12 mouse cellular contexts compared by ENCODE assay signal in genomic region chr13:63553436-63553835, GRCm38 (mm10). TPM values are rescaled to one million over a fixed set of nuclear protein-coding genes. Genes with fewer than 3 reads are reported as not detected.
DNase-seq lines count a peak whose midpoint lies in the region; ATAC-seq lines count a peak whose summit lies in the region.
"Had no signal": no experiment of that assay in that cellular context is flagged by ENCODE, and none has a peak within 500 bp of the region (broad histone marks: within the 10 kb centered on the region; RNA-seq: fewer than 3 reads in every experiment).

No protein-coding gene starts in this region.

- H3K4me3 ChIP-seq in forebrain, embryonic 11.5 days (ENCODE audit: low read depth, low read length) = no peak overlapping the region; the same call in 1 of the 2 replicates
- H3K4me3 ChIP-seq in forebrain, embryonic 16.5 days (replicated peaks; ENCODE audit: low read length) = no peak overlapping the region
- H3K4me3 ChIP-seq in forebrain, embryonic 12.5 days (replicated peaks) = 0 out of 2 replicates have a peak overlapping the region, but pooled peaks have one; percentile 2
- no peak overlapping the region for H3K4me3 ChIP-seq in limb, embryonic 15.5 days
- H3K4me3 ChIP-seq: erythroblast, embryonic 14.5 days; heart, adult 2 months; left cerebral cortex, adult 2 months had no signal

- H3K27me3 ChIP-seq in forebrain, embryonic 11.5 days (ENCODE audit: control insufficient read depth, insufficient read depth, low read length) = no peaks in the 10 kb centered on the region
- peaks cover 1% of the 10 kb centered on the region for H3K27me3 ChIP-seq in forebrain, embryonic 16.5 days (replicated peaks; ENCODE audit: control insufficient read depth, insufficient read depth, low read length)
- H3K27me3 ChIP-seq in forebrain, embryonic 12.5 days = peaks cover 23% of the 10 kb centered on the region
- no peaks in the 10 kb centered on the region for H3K27me3 ChIP-seq in limb, embryonic 15.5 days

- H3K9me3 ChIP-seq in forebrain, embryonic 11.5 days (ENCODE audit: control insufficient read depth, low read length) = no peaks in the 10 kb centered on the region
- no peaks in the 10 kb centered on the region for H3K9me3 ChIP-seq in forebrain, embryonic 16.5 days (ENCODE audit: control insufficient read depth, low read length)
- H3K9me3 ChIP-seq in forebrain, embryonic 12.5 days = no peaks in the 10 kb centered on the region
- no peaks in the 10 kb centered on the region for H3K9me3 ChIP-seq in limb, embryonic 15.5 days

- H3K4me2 ChIP-seq in forebrain, embryonic 11.5 days (ENCODE audit: low read depth, low read length, severe bottlenecking) = peak overlapping the region; percentile 29
- no peak overlapping the region for H3K4me2 ChIP-seq in forebrain, embryonic 16.5 days (ENCODE audit: low read length)
- H3K4me2 ChIP-seq in forebrain, embryonic 12.5 days = peak overlapping the region; percentile 34
- H3K4me2 ChIP-seq in limb, embryonic 15.5 days = 0 out of 2 replicates have a peak overlapping the region, but pooled peaks have one; percentile 12

- H3K9ac ChIP-seq in forebrain, embryonic 11.5 days (ENCODE audit: low read length) = peak overlapping the region; percentile 13; the same call in 1 of the 2 replicates
- no peak overlapping the region for H3K9ac ChIP-seq in forebrain, embryonic 16.5 days (replicated peaks; ENCODE audit: low read depth, low read length)
- no peak overlapping the region for H3K9ac ChIP-seq in forebrain, embryonic 12.5 days
- H3K9ac ChIP-seq in limb, embryonic 15.5 days = no peak overlapping the region

- WGBS in forebrain, embryonic 11.5 days = 21% methylated on average over 5 of the region's 5 CpGs
- WGBS in forebrain, embryonic 16.5 days = 21% methylated on average over 5 of the region's 5 CpGs
- 19% methylated on average over 5 of the region's 5 CpGs for WGBS in forebrain, embryonic 12.5 days
- WGBS in limb, embryonic 15.5 days = 65% methylated on average over 5 of the region's 5 CpGs

- H3K36me3 ChIP-seq in forebrain, embryonic 11.5 days (ENCODE audit: control insufficient read depth, insufficient read depth, low read length) = no peaks in the 10 kb centered on the region
- no peaks in the 10 kb centered on the region for H3K36me3 ChIP-seq in forebrain, embryonic 16.5 days (ENCODE audit: control insufficient read depth, insufficient read depth)
- peaks cover 5% of the 10 kb centered on the region; the same call in 1 of the 2 replicates for H3K36me3 ChIP-seq in forebrain, embryonic 12.5 days (replicated peaks)
- no peaks in the 10 kb centered on the region; the same call in 1 of the 2 replicates for H3K36me3 ChIP-seq in limb, embryonic 15.5 days

- peaks cover 52% of the 10 kb centered on the region for H3K4me1 ChIP-seq in forebrain, embryonic 11.5 days (replicated peaks; ENCODE audit: control insufficient read depth, insufficient read depth, low read length)
- peaks cover 60% of the 10 kb centered on the region for H3K4me1 ChIP-seq in forebrain, embryonic 16.5 days (replicated peaks; ENCODE audit: control insufficient read depth, insufficient read depth, low read length)
- H3K4me1 ChIP-seq in forebrain, embryonic 12.5 days = peaks cover 99% of the 10 kb centered on the region
- H3K4me1 ChIP-seq in limb, embryonic 15.5 days = peaks cover 81% of the 10 kb centered on the region

- no peak for DNase-seq in forebrain, embryonic 11.5 days (ENCODE audit: low spot score)
- peak; percentile 45 to 53 for DNase-seq in cerebellum, adult 18-20 months
- DNase-seq in gastrocnemius, postnatal 25 days = no peak
- no peak for DNase-seq in heart, adult 9 months (ENCODE audit: low spot score in 2 of 2)
- DNase-seq in kidney, postnatal 4 days = no peak
- DNase-seq: heart, adult 2 months; kidney, adult 18-20 months had no signal

- H3K27ac ChIP-seq in forebrain, embryonic 11.5 days (ENCODE audit: low read depth, low read length) = peak overlapping the region; percentile 83
- H3K27ac ChIP-seq in forebrain, embryonic 16.5 days (ENCODE audit: low read length) = no peak overlapping the region
- peak overlapping the region; percentile 68; the same call in 1 of the 2 replicates for H3K27ac ChIP-seq in forebrain, embryonic 12.5 days
- no peak overlapping the region for H3K27ac ChIP-seq in limb, embryonic 15.5 days
- H3K27ac ChIP-seq: heart, adult 2 months had no signal

- ATAC-seq in forebrain, embryonic 11.5 days (replicated peaks; ENCODE audit: low FRiP score) = no peak
- no peak for ATAC-seq in forebrain, embryonic 16.5 days
- no peak for ATAC-seq in forebrain, embryonic 12.5 days (ENCODE audit: low FRiP score)
- no peak for ATAC-seq in limb, embryonic 15.5 days (ENCODE audit: insufficient number of reproducible peaks, low FRiP score, low TSS enrichment, low read depth)

RNA-seq across cellular contexts. Expression of gene Ptch1, which starts 20.0 kb away (rescaled TPM):
- polyA plus RNA-seq in forebrain, embryonic 11.5 days (2014; fragmentation: Nextera tagmentation; extraction: Ambion mirVana) = 25.1 and 26.0 TPM in 2 replicates
- 8.0 and 11.2 TPM in 2 replicates for polyA plus RNA-seq in forebrain, embryonic 16.5 days (2015; fragmentation: Nextera tagmentation; extraction: Ambion mirVana)
- polyA plus RNA-seq in forebrain, embryonic 12.5 days (2016; fragmentation: Nextera tagmentation; extraction: Ambion mirVana) = 24.0 and 24.4 TPM in 2 replicates
- 17.4 and 19.5 TPM in 2 replicates for polyA plus RNA-seq in limb, embryonic 15.5 days (2015; fragmentation: Nextera tagmentation; extraction: Ambion mirVana)
- 10 to 100 TPM in 1 of 2 experiments, 1 to 10 TPM in 1; 9.9 to 11.2 TPM for total RNA-seq in gastrocnemius, postnatal 25 days (2021)

RNA-seq across cellular contexts. Expression of gene Fancc, which starts 56.4 kb away (rescaled TPM):
- polyA plus RNA-seq in forebrain, embryonic 11.5 days (2014; fragmentation: Nextera tagmentation; extraction: Ambion mirVana) = 20.4 and 22.5 TPM in 2 replicates
- 13.7 and 13.8 TPM in 2 replicates for polyA plus RNA-seq in forebrain, embryonic 16.5 days (2015; fragmentation: Nextera tagmentation; extraction: Ambion mirVana)
- 21.0 and 23.0 TPM in 2 replicates for polyA plus RNA-seq in forebrain, embryonic 12.5 days (2016; fragmentation: Nextera tagmentation; extraction: Ambion mirVana)
- polyA plus RNA-seq in limb, embryonic 15.5 days (2015; fragmentation: Nextera tagmentation; extraction: Ambion mirVana) = 21.8 and 24.9 TPM in 2 replicates
- total RNA-seq in gastrocnemius, postnatal 25 days (2021) = 1 to 10 TPM; 2.0 to 2.3 TPM

Comparison
In these comparisons a context has a peak if more than half of its experiments do, and no peak if none do; other contexts are left out.
1. H3K27ac ChIP-seq: peak in forebrain, embryonic 11.5 days (single experiment) and forebrain, embryonic 12.5 days (single experiment); none in forebrain, embryonic 16.5 days (single experiment) and limb, embryonic 15.5 days (single experiment).
2. DNase-seq: peak in cerebellum, adult 18-20 months (2 of 2); none in forebrain, embryonic 11.5 days (single experiment), gastrocnemius, postnatal 25 days (single experiment), heart, adult 9 months (0 of 2) and kidney, postnatal 4 days (0 of 2).